Mouse (Mus musculus) embryonic facial prominence, embryonic 15.5 days (tissue): Measurements from ENCODE around the gene Tnpo3. TPM values are rescaled to one million over a fixed set of nuclear protein-coding genes. Genes with fewer than 3 reads are reported as not detected.

ENCODE experiments used
- ATAC-seq: fragments of 200-750 bp; cut with Nextera tagmentation; 2 replicates; pipeline ENCODE4 v1.8.0; 2017; ENCODE audit warnings: low read depth, moderate TSS enrichment; ENCODE audit not compliant: insufficient number of reproducible peaks, low FRiP score, low TSS enrichment
- H3K27ac ChIP-seq: fragments of 300-500 bp; sonication (generic); replicated peaks from 2 replicates; pipeline ENCODE4 v1.5.1; 2015; ENCODE audit warnings: mild to moderate bottlenecking, inconsistent platforms
- H3K27me3 ChIP-seq: fragments of 300-500 bp; sonication (generic); 2 replicates; pipeline ENCODE4 v1.6.1; 2015; ENCODE audit warnings: inconsistent platforms
- H3K36me3 ChIP-seq: fragments of 300-500 bp; sonication (generic); 2 replicates; pipeline ENCODE4 v1.6.1; 2015; ENCODE audit warnings: mild to moderate bottlenecking, inconsistent platforms
- H3K4me1 ChIP-seq: fragments of 300-500 bp; sonication (generic); 2 replicates; pipeline ENCODE4 v1.6.1; 2015; ENCODE audit warnings: inconsistent platforms
- H3K4me2 ChIP-seq: fragments of 300-500 bp; sonication (generic); replicated peaks from 2 replicates; pipeline ENCODE4 v1.6.1; 2015; ENCODE audit warnings: mild to moderate bottlenecking, inconsistent platforms
- H3K4me3 ChIP-seq: fragments of 300-500 bp; sonication (generic); replicated peaks from 2 replicates; pipeline ENCODE4 v1.5.1; 2015; ENCODE audit warnings: mild to moderate bottlenecking, inconsistent platforms
- H3K9ac ChIP-seq: fragments of 300-500 bp; sonication (generic); 2 replicates; pipeline ENCODE4 v1.6.1; 2015; ENCODE audit warnings: inconsistent platforms
- H3K9me3 ChIP-seq: fragments of 300-500 bp; sonication (generic); replicated peaks from 2 replicates; pipeline ENCODE4 v1.6.1; 2016; ENCODE audit warnings: inconsistent platforms
- WGBS: fragments of 180-500 bp; shearing (Covaris S2); methylation state at CpG from one replicate; pipeline ENCODE4 v1.1.7; 2015; 5-methylcytosine and 5-hydroxymethylcytosine counted together
- polyA plus RNA-seq: library from polyadenylated mRNA; unstranded; fragments of >200 nt; fragmentation: Nextera tagmentation; extraction: Ambion mirVana; gene quantifications from 2 replicates; pipeline ENCODE4 v1.2.1, GENCODE M21; 2015

The Tnpo3 gene
- polyA plus RNA-seq, 1 experiment from 2014 or later, result 85.2 TPM

DNA sequence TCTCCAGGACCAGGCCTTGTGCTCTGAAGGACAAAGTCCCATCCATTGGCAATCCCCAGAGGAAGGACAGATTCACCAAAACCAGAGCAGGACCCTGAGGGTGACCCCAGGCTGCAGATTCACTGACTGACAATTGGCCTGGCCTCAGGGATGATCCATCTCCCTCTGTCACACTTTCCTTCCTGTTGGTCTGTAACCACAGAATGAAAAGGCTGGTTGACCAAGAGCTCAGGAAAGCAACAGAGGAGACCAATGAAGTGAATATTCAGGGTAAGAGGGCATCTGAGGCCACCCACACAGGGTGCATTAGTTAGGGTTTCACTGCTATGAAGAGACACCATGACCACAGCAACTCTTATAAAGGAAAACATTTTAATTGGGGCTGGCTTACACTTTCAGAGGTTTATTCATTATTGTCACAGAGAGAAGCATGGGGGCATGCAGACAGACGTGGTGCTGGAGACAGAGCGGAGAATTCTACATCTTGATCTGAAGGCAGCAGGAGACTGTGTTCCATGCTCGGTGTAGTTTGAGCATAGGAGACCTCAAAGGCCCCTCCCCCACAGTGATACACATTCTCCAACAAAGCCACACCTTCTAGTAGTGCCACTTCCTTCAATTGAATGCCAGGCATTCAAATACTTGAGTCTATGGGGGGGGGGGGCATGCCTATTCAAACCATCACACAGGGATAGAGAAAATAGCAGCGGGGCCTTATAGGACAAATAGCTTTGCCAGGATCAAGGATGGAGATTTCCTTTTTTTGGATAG lies 26.8 kb upstream of the Tnpo3 start:
- H3K27me3 ChIP-seq, result no peaks in the 10 kb centered on the region
- H3K9me3 ChIP-seq, result no peaks in the 10 kb centered on the region
- WGBS, result 86% methylated on average over 4 of the region's 4 CpGs
- ATAC-seq, result no peak
- H3K36me3 ChIP-seq, result no peaks in the 10 kb centered on the region
- H3K4me1 ChIP-seq, result no peaks in the 10 kb centered on the region
- H3K9ac ChIP-seq, result no peak overlapping the region
- H3K4me2 ChIP-seq, result no peak overlapping the region
- no peak overlapping the region for H3K27ac ChIP-seq
- no peak overlapping the region for H3K4me3 ChIP-seq

DNA sequence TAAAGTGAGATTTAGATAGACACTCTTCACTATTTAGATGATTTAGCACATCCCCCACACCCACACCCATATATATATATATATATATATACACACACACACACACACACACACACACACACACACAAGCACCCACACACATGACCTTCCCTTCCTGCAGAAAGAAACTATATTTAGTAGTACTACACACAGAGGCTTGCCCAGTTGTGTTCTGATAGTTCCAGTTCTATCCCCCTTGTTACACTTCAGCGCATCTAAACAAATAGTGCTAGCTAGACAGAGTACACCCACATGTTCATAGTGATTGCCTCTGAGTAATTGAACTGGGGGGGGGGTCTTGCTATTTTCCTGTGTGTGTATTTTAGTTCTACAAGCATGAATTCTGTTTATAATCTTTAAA lies 24.9 kb upstream of the Tnpo3 start:
- no peaks in the 10 kb centered on the region for H3K27me3 ChIP-seq
- no peak for ATAC-seq
- no peak overlapping the region for H3K27ac ChIP-seq
- H3K4me2 ChIP-seq, result no peak overlapping the region
- no peak overlapping the region for H3K4me3 ChIP-seq
- H3K4me1 ChIP-seq, result no peaks in the 10 kb centered on the region
- H3K36me3 ChIP-seq, result no peaks in the 10 kb centered on the region
- H3K9ac ChIP-seq, result no peak overlapping the region
- 97% methylated on average over 1 of the region's 1 CpGs for WGBS
- no peaks in the 10 kb centered on the region for H3K9me3 ChIP-seq

DNA sequence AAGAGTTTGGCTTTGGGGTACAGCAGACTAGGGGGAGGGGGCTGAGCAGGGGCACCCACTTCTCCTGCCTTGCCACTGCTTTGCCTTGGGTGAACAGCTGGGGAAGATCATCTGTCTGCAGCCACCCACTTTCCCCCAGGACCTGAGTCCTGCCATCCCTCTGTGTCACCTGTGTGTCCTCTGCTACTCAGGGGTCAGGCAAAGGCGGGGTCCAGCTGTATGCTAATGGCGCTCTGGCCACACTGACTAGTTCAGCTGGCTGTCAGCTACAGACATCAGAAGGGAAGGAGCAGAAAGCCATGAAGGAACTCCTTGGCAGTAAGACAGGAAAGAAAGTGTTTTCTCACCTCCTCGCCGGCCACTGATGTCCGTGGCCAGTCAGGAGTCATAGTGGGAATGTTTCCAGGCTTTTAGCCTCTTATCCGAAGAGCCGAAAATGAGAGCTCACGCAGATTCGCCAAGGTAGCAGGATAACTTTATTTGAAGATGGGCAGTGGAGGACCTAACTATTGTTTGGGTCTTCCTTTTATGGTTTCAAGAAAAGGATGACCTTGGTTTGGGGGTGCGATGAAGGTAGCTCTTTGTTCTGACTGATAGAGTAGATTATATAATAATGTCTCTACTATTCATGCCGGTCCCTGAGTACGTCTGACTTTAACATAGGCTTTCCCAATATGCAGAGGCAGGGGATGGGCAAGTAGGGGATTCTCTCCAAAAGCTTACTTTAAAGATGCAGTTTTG lies 23.0 kb upstream of the Tnpo3 start:
- 52% methylated on average over 12 of the region's 12 CpGs for WGBS
- Histone ChIP-seq H3K9ac (no peak overlapping the region), H3K27me3 (no peaks in the 10 kb centered on the region)

DNA sequence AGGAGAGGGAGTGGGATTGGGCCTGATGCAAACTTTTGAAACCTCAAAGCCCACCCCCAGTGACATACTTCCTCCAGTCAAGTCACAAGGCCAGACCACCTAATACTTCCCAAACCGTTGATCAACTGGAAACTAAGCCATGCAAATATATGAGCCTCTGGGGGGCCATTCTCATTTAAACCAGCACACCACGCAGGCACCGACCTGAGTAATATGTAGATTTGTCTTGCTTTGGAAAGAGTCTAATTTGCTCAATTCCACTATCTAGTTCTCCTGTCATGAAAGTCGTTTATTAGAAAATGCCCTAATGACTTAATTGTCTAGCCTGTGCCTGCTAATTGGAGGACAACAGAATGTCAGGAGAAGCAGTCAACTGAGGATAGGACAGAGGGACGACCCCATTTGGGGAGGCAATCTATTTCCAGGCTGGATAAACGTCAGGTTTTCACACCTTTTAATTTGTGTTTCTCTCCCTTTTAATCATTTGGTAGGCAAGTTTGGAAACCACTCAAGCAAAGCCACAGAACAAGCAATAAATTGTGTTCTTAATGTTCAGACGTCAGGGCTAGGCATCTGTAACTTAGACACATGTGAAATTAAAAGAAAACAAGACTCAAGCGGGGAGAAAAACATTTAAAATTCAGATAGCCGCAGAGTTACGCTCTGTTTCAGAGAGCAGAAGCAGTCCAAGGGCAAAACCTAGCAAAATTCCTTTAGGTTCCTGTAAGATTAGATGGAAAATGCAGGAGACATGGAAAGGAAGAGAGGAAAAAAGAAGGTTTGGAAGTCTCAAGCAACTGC lies 22.3 kb upstream of the Tnpo3 start:
- Histone ChIP-seq H3K27ac (no peak overlapping the region), H3K36me3 (no peaks in the 10 kb centered on the region), H3K9me3 (no peaks in the 10 kb centered on the region), H3K9ac (no peak overlapping the region), H3K4me1 (no peaks in the 10 kb centered on the region), H3K27me3 (no peaks in the 10 kb centered on the region), H3K4me3 (no peak overlapping the region), H3K4me2 (no peak overlapping the region)
- WGBS, result 30% methylated on average over 10 of the region's 10 CpGs
- ATAC-seq, result no peak

More for the DNA sequence above, 23.0 kb upstream of the Tnpo3 start:
- H3K27ac ChIP-seq, result no peak overlapping the region
- no peaks in the 10 kb centered on the region for H3K36me3 ChIP-seq
- no peak overlapping the region for H3K4me2 ChIP-seq
- H3K4me3 ChIP-seq, result no peak overlapping the region
- H3K4me1 ChIP-seq, result no peaks in the 10 kb centered on the region
- ATAC-seq, result no peak
- no peaks in the 10 kb centered on the region for H3K9me3 ChIP-seq

DNA sequence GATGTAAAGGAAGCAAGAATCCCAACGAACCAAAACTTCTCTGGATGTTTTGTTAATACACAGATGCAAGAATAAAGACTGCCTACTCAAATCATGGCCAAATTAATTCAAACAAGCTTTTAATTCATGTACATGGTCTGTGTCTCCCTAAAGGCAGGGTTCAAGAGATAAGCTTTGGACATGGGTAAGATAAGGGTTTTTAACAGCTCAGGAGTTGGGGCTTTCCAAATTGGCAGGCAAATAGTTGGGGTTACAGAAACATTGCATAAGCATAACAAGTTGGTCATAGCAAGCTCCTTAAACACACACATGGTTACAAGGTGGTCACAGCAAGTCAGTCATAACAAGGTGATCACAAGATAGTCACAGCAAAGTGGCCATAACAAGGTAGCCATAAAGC lies 20.5 kb upstream of the Tnpo3 start:
- H3K4me2 ChIP-seq, result no peak overlapping the region
- no peaks in the 10 kb centered on the region for H3K27me3 ChIP-seq
- H3K27ac ChIP-seq, result no peak overlapping the region
- H3K4me1 ChIP-seq, result no peaks in the 10 kb centered on the region
- H3K4me3 ChIP-seq, result no peak overlapping the region
- no peaks in the 10 kb centered on the region for H3K9me3 ChIP-seq
- no peak for ATAC-seq
- H3K36me3 ChIP-seq, result no peaks in the 10 kb centered on the region
- H3K9ac ChIP-seq, result no peak overlapping the region
- 78% methylated on average over 1 of the region's 1 CpGs for WGBS

DNA sequence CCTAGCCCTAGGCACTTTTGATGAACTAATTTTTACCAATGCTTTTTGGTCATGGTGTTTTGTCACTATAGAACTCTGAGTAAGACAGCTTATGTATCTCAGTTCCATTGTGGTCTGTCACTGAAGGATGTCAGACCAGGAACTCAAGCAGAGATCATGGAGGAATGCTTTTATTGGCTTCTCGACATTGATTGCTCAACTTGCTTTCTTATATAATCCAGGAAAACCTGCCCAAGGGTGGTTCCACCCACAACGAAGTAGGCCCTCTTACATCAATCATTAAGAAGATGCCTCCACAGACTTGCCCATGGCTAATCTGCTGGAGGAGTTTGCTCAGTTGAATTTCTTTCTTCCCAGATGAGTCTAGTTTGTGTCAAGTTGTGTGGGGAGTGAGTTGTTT lies 18.1 kb upstream of the Tnpo3 start:
- WGBS, result 57% methylated on average over 2 of the region's 2 CpGs

DNA sequence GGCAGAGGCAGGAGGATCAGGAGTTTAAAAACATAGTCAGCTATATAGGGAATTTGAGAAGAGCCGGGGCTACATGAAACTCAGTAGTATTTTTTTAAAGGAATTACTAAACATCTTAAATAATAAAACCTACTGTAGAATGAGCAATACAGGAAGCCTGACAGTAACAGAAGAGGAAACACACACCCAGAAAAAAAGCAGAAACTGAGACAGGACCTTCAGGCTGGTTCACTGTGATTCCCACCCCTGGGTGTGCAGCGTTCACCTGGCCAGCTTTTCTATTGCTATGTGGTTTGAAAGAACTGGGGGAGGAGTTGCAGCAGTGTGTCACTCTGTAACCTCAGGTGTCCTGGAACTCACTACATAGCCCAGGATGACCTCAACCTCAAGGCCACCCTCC lies 14.2 kb upstream of the Tnpo3 start:
- Histone ChIP-seq H3K36me3 (no peaks in the 10 kb centered on the region), H3K27me3 (no peaks in the 10 kb centered on the region), H3K9me3 (no peaks in the 10 kb centered on the region), H3K4me2 (no peak overlapping the region), H3K4me1 (no peaks in the 10 kb centered on the region), H3K27ac (no peak overlapping the region), H3K9ac (no peak overlapping the region), H3K4me3 (no peak overlapping the region)
- WGBS, result 85% methylated on average over 2 of the region's 2 CpGs
- no peak for ATAC-seq

More for the DNA sequence above, 18.1 kb upstream of the Tnpo3 start:
- no peak overlapping the region for H3K4me2 ChIP-seq
- no peak overlapping the region for H3K4me3 ChIP-seq
- no peak overlapping the region for H3K9ac ChIP-seq
- no peaks in the 10 kb centered on the region for H3K9me3 ChIP-seq
- no peak for ATAC-seq
- H3K4me1 ChIP-seq, result no peaks in the 10 kb centered on the region
- no peak overlapping the region for H3K27ac ChIP-seq
- H3K27me3 ChIP-seq, result no peaks in the 10 kb centered on the region
- no peaks in the 10 kb centered on the region for H3K36me3 ChIP-seq

DNA sequence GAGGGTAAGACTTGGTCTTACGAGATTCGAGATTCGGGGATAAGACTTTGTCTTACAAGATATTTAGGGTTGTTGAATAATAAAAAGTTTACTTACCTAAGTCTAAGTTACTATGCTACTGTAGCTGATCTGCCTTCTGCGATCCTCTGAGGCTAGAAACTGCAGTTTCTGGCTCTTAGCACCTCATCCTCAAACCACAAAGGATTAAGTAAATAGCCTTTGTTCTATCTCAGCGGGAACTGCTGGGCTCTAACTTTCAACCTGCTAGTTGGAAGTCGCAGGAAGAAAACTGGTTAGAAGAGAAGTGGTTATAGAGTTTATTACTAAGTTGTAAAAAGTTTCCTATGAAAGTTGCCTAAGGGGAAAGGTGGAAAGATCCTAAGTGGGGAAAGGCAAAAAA lies 12.6 kb upstream of the Tnpo3 start:
- no peak overlapping the region for H3K27ac ChIP-seq
- no peak for ATAC-seq
- no peak overlapping the region for H3K4me2 ChIP-seq
- WGBS, result 49% methylated on average over 6 of the region's 6 CpGs
- no peak overlapping the region for H3K4me3 ChIP-seq
- no peaks in the 10 kb centered on the region for H3K27me3 ChIP-seq
- H3K4me1 ChIP-seq, result no peaks in the 10 kb centered on the region
- no peaks in the 10 kb centered on the region for H3K36me3 ChIP-seq
- H3K9ac ChIP-seq, result no peak overlapping the region
- no peaks in the 10 kb centered on the region for H3K9me3 ChIP-seq

DNA sequence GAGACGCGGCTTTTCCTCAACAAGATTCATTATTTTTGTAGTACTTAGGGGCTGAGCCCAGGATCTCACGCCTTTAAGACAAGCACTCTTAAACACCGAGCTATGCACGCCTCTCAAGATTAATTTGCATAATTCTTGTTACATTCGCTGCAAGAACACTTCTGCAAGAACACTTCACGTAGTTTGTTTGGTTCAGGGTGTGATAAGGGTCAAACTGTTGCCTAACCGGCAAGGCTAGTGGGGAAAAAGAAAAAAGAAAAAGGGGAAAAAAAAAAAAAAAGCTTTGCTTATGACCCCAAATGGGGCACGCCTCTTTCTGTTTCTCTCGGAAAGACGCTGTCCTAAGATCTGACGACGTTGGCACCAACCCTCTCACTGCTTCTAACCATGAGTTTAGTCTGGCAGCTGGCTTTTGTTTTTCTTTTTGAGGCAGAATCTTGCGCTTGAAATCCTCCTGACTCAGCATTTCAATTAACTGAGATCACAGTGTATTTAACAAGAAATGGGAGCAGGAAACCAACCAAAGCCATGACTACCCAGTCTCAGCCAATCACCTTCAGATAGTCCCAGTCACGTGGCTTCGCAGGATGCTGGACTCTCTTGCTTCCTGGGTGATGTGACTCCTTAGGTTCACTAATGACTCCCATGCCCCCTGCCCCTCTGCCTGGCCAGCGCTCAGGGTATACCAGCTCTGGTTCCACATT lies 11.3 kb upstream of the Tnpo3 start:
- Histone ChIP-seq H3K9ac (no peak overlapping the region), H3K4me1 (no peaks in the 10 kb centered on the region), H3K4me2 (no peak overlapping the region), H3K36me3 (no peaks in the 10 kb centered on the region), H3K27me3 (no peaks in the 10 kb centered on the region), H3K9me3 (no peaks in the 10 kb centered on the region), H3K4me3 (no peak overlapping the region), H3K27ac (no peak overlapping the region)
- WGBS, result 63% methylated on average over 17 of the region's 17 CpGs
- no peak for ATAC-seq

DNA sequence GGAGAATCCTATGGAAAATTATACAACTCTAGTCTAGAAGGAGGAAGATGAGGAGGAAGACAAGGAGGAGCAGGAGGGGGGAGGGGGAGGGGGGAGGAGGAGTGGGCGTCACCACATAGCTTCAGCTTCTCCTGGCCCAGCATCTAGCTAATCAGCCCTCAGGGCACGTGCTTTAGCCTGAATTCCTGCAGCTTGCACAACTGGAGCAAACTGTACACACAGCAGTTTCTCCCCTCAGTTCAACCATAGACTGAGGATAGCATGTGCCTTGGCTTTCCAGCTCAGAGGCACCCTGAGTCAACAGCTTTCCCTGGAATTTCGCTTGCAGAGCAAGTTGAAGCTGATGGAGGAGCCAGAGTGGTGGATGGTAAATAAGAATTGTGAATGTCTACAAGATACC lies 10.5 kb upstream of the Tnpo3 start:
- no peak overlapping the region for H3K4me2 ChIP-seq
- H3K4me1 ChIP-seq, result no peaks in the 10 kb centered on the region
- H3K4me3 ChIP-seq, result no peak overlapping the region
- no peaks in the 10 kb centered on the region for H3K27me3 ChIP-seq
- no peak overlapping the region for H3K9ac ChIP-seq
- H3K36me3 ChIP-seq, result no peaks in the 10 kb centered on the region
- no peaks in the 10 kb centered on the region for H3K9me3 ChIP-seq
- ATAC-seq, result no peak
- WGBS, result 37% methylated on average over 3 of the region's 3 CpGs
- H3K27ac ChIP-seq, result no peak overlapping the region
